Mouse (Mus musculus): Measurements from ENCODE around the gene Tspan5.

The Tspan5 gene

GRCm38 (mm10) chr3:138771549-138772333 is 29.7 kb downstream of the Tspan5 start:
- no peak for DNase-seq (ENCODE audit: low spot score in 2 of 2)

- DNase-seq (ENCODE audit: low spot score in 2 of 2), result no peak
These were observed 32.0 kb downstream of the Tspan5 start for GRCm38 (mm10) chr3:138773871-138774606.

GRCm38 (mm10) chr3:138774607-138774943 is 32.6 kb downstream of the Tspan5 start:
- DNase-seq (ENCODE audit: low spot score in 2 of 2), result no peak

- DNase-seq (ENCODE audit: low spot score in 2 of 2), result no peak
These were observed 34.1 kb downstream of the Tspan5 start for GRCm38 (mm10) chr3:138775926-138776715.

GRCm38 (mm10) chr3:138781492-138781891 is 39.5 kb downstream of the Tspan5 start:
- no peak for DNase-seq (ENCODE audit: low spot score in 2 of 2)

- DNase-seq (ENCODE audit: low spot score in 2 of 2), result peak in 1 of 2 experiments; percentile 47
These were observed 42.1 kb downstream of the Tspan5 start for GRCm38 (mm10) chr3:138783859-138784640.

- no peak for DNase-seq (ENCODE audit: low spot score in 2 of 2)
These were observed 42.6 kb downstream of the Tspan5 start for GRCm38 (mm10) chr3:138784641-138785025.

- DNase-seq (ENCODE audit: low spot score in 2 of 2), result peak in 1 of 2 experiments; percentile 34
These were observed 45.9 kb downstream of the Tspan5 start for GRCm38 (mm10) chr3:138787758-138788488.

- no peak for DNase-seq (ENCODE audit: low spot score in 2 of 2)
These were observed 46.5 kb downstream of the Tspan5 start for GRCm38 (mm10) chr3:138788489-138788850.

GRCm38 (mm10) chr3:138789275-138789674 is 47.3 kb downstream of the Tspan5 start:
- DNase-seq (ENCODE audit: low spot score in 2 of 2), result no peak

- peak in 1 of 2 experiments; percentile 22 for DNase-seq (ENCODE audit: low spot score in 2 of 2)
These were observed 52.5 kb downstream of the Tspan5 start for GRCm38 (mm10) chr3:138794533-138794932.

GRCm38 (mm10) chr3:138795951-138796350 is 54.0 kb downstream of the Tspan5 start:
- DNase-seq (ENCODE audit: low spot score in 2 of 2), result no peak

GRCm38 (mm10) chr3:138796583-138796982 is 54.6 kb downstream of the Tspan5 start:
- DNase-seq (ENCODE audit: low spot score in 2 of 2), result no peak

GRCm38 (mm10) chr3:138800664-138801411 is 58.8 kb downstream of the Tspan5 start:
- peak; percentile 52 to 56 for DNase-seq (ENCODE audit: low spot score in 2 of 2)

- no peak for DNase-seq (ENCODE audit: low spot score in 2 of 2)
These were observed 59.7 kb downstream of the Tspan5 start for GRCm38 (mm10) chr3:138801661-138802060.

- DNase-seq (ENCODE audit: low spot score in 2 of 2), result peak in 1 of 2 experiments; percentile 23
These were observed 60.9 kb downstream of the Tspan5 start for GRCm38 (mm10) chr3:138802722-138803443.

GRCm38 (mm10) chr3:138803444-138804085 is 61.6 kb downstream of the Tspan5 start:
- DNase-seq (ENCODE audit: low spot score in 2 of 2), result no peak

GRCm38 (mm10) chr3:138804104-138805048 is 62.4 kb downstream of the Tspan5 start:
- no peak for DNase-seq (ENCODE audit: low spot score in 2 of 2)

All from frontal cortex, postnatal 10 days (tissue).